Mouse (Mus musculus): ENCODE measurements around the gene Ugt1a6a.

DNA sequence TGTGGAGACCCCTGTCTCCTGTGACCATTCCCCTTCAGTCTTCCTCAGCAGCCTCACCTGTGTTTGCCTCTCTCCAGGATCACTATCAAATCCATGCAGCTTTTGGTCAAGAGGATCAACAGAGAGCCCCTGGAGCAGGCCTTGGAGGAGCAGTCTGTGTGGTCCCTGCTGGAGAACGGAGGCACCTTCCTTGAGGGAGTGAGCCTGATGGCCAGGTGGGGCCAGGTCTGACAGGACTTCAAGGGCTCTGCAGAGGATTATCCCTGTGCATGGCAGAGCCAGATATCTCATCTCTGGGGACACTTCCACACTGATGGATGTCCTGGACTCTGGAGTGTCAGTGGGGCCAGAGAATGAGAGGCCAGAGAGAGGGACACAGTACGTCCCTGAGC, 120.9 kb downstream of the Ugt1a6a start:
- TF ChIP-seq CTCF (IDR thresholded peaks at IDR 0.05; ENCODE audit: insufficient read depth, low read depth, low read length): no peak
- TF ChIP-seq POLR2A (IDR thresholded peaks at IDR 0.05; ENCODE audit: insufficient read depth, low read depth, low read length): no peak

Measured in olfactory bulb, adult 2 months (tissue).